Mouse (Mus musculus): ENCODE data around the gene Gm9507. TPM values are rescaled to one million over a fixed set of nuclear protein-coding genes. Genes with fewer than 3 reads are reported as not detected.
"Not testable (repeated sequence)": the region's sequence is repeated elsewhere in the genome, so short reads cannot be mapped to it uniquely, and the experiment has no call there.

Gm9507 gene
- polyA plus RNA-seq, 1 experiment from 2014 or later = 2.0 TPM

- H3K27ac ChIP-seq (replicated peaks) = no peak overlapping the region
- WGBS = 74% methylated on average over 3 of the region's 3 CpGs
- H3K36me3 ChIP-seq = no peaks in the 10 kb centered on the region
- no peak overlapping the region for H3K9ac ChIP-seq
- no peak overlapping the region for H3K4me3 ChIP-seq (replicated peaks)
- no peaks in the 10 kb centered on the region for H3K9me3 ChIP-seq (replicated peaks)
- ATAC-seq (ENCODE audit: insufficient number of reproducible peaks, low FRiP score, low TSS enrichment, low read depth) = no peak
- H3K4me1 ChIP-seq = no peaks in the 10 kb centered on the region
- no peak overlapping the region for H3K4me2 ChIP-seq (replicated peaks)
- no peaks in the 10 kb centered on the region for H3K27me3 ChIP-seq
Observed at GRCm38 (mm10) chr10:77804095-77804494, 7.5 kb downstream of the Gm9507 start.

- H3K4me3 ChIP-seq (replicated peaks) = no peak within 1 kb of the TSS
- peaks cover 7% of the 10 kb centered on the region; the same call in 1 of the 2 replicates for H3K4me1 ChIP-seq
- no peaks in the 10 kb centered on the region for H3K9me3 ChIP-seq (replicated peaks)
- no peak for ATAC-seq (ENCODE audit: insufficient number of reproducible peaks, low FRiP score, low TSS enrichment, low read depth)
- H3K9ac ChIP-seq = no peak within 1 kb of the TSS
- no peak within 1 kb of the TSS for H3K27ac ChIP-seq (replicated peaks)
- 55% methylated on average over 8 of the region's 8 CpGs for WGBS
- no peak within 1 kb of the TSS for H3K4me2 ChIP-seq (replicated peaks)
- H3K27me3 ChIP-seq = no peaks in the 10 kb centered on the region
- H3K36me3 ChIP-seq = no peaks in the 10 kb centered on the region
Observed at GRCm38 (mm10) chr10:77798921-77799508, 12.6 kb downstream of the Gm9507 start, which contains the start of gene Gm19668. Gm19668 (minus strand) TSS chr10:77799133.

GRCm38 (mm10) chr10:77798164-77798920 lies 13.3 kb downstream of the Gm9507 start:
- H3K4me3 ChIP-seq (replicated peaks); H3K27ac ChIP-seq (replicated peaks); H3K36me3 ChIP-seq; H3K4me2 ChIP-seq (replicated peaks); H3K9me3 ChIP-seq (replicated peaks); H3K4me1 ChIP-seq; ATAC-seq (ENCODE audit: insufficient number of reproducible peaks, low FRiP score, low TSS enrichment, low read depth); H3K9ac ChIP-seq; H3K27me3 ChIP-seq: not testable (repeated sequence)
- 34% methylated on average over 3 of the region's 3 CpGs for WGBS

GRCm38 (mm10) chr10:77797677-77798076 lies 14.0 kb downstream of the Gm9507 start:
- peaks cover 7% of the 10 kb centered on the region; the same call in 1 of the 2 replicates for H3K4me1 ChIP-seq
- 14% methylated on average over 3 of the region's 3 CpGs for WGBS

GRCm38 (mm10) chr10:77794976-77795375 lies 16.7 kb downstream of the Gm9507 start, which contains the start of gene Gm9639:
Gm9639 (minus strand) TSS chr10:77795076.
- H3K4me2 ChIP-seq (replicated peaks) = no peak within 1 kb of the TSS
- H3K27ac ChIP-seq (replicated peaks) = no peak within 1 kb of the TSS
- H3K36me3 ChIP-seq = no peaks in the 10 kb centered on the region
- H3K4me3 ChIP-seq (replicated peaks) = no peak within 1 kb of the TSS
- H3K4me1 ChIP-seq = peaks cover 7% of the 10 kb centered on the region; the same call in 1 of the 2 replicates
- no peak for ATAC-seq (ENCODE audit: insufficient number of reproducible peaks, low FRiP score, low TSS enrichment, low read depth)
- WGBS = 45% methylated on average over 2 of the region's 2 CpGs
- H3K9me3 ChIP-seq (replicated peaks) = no peaks in the 10 kb centered on the region
- H3K27me3 ChIP-seq = no peaks in the 10 kb centered on the region
- no peak within 1 kb of the TSS for H3K9ac ChIP-seq

More at GRCm38 (mm10) chr10:77797677-77798076, 14.0 kb downstream of the Gm9507 start:
- Histone ChIP-seq H3K9me3 (replicated peaks) (no peaks in the 10 kb centered on the region), H3K36me3 (no peaks in the 10 kb centered on the region), H3K27ac (replicated peaks) (no peak overlapping the region), H3K4me3 (replicated peaks) (no peak overlapping the region), H3K9ac (no peak overlapping the region), H3K4me2 (replicated peaks) (no peak overlapping the region), H3K27me3 (no peaks in the 10 kb centered on the region)
- no peak for ATAC-seq (ENCODE audit: insufficient number of reproducible peaks, low FRiP score, low TSS enrichment, low read depth)

GRCm38 (mm10) chr10:77788621-77789020 lies 23.0 kb downstream of the Gm9507 start:
- ATAC-seq (ENCODE audit: insufficient number of reproducible peaks, low FRiP score, low TSS enrichment, low read depth) = no peak
- Histone ChIP-seq H3K9ac (no peak overlapping the region), H3K27ac (replicated peaks) (no peak overlapping the region), H3K9me3 (replicated peaks) (no peaks in the 10 kb centered on the region), H3K4me2 (replicated peaks) (no peak overlapping the region), H3K4me1 (no peaks in the 10 kb centered on the region), H3K36me3 (no peaks in the 10 kb centered on the region), H3K27me3 (no peaks in the 10 kb centered on the region), H3K4me3 (replicated peaks) (no peak overlapping the region)
- 73% methylated on average over 2 of the region's 2 CpGs for WGBS

- not testable (repeated sequence) for ATAC-seq (ENCODE audit: insufficient number of reproducible peaks, low FRiP score, low TSS enrichment, low read depth); H3K4me2 ChIP-seq (replicated peaks); H3K9me3 ChIP-seq (replicated peaks); H3K36me3 ChIP-seq; H3K4me3 ChIP-seq (replicated peaks); H3K27me3 ChIP-seq; H3K9ac ChIP-seq; H3K4me1 ChIP-seq; H3K27ac ChIP-seq (replicated peaks)
- 75% methylated on average over 1 of the region's 1 CpGs for WGBS
Observed at GRCm38 (mm10) chr10:77787876-77788275, 23.8 kb downstream of the Gm9507 start, which contains the start of gene Gm7137. Gm7137 (minus strand) TSS chr10:77788200.

GRCm38 (mm10) chr10:77783396-77783795 lies 28.2 kb downstream of the Gm9507 start:
- not testable (repeated sequence) for H3K36me3 ChIP-seq; H3K27me3 ChIP-seq; H3K4me1 ChIP-seq; H3K4me3 ChIP-seq (replicated peaks); ATAC-seq (ENCODE audit: insufficient number of reproducible peaks, low FRiP score, low TSS enrichment, low read depth); H3K9me3 ChIP-seq (replicated peaks); H3K27ac ChIP-seq (replicated peaks); H3K4me2 ChIP-seq (replicated peaks); H3K9ac ChIP-seq
- 94% methylated on average over 3 of the region's 3 CpGs for WGBS

- not testable (repeated sequence) for H3K9ac ChIP-seq; H3K36me3 ChIP-seq; H3K27me3 ChIP-seq; H3K27ac ChIP-seq (replicated peaks); H3K4me3 ChIP-seq (replicated peaks); H3K4me2 ChIP-seq (replicated peaks); H3K4me1 ChIP-seq; ATAC-seq (ENCODE audit: insufficient number of reproducible peaks, low FRiP score, low TSS enrichment, low read depth); H3K9me3 ChIP-seq (replicated peaks)
- 56% methylated on average over 1 of the region's 1 CpGs for WGBS
Observed at GRCm38 (mm10) chr10:77782442-77782841, 29.2 kb downstream of the Gm9507 start, which contains the start of gene Gm3250. Gm3250 (minus strand) TSS chr10:77782542.

GRCm38 (mm10) chr10:77776844-77777243 lies 34.8 kb downstream of the Gm9507 start, which contains the start of gene Gm7138:
Gm7138 (minus strand) TSS chr10:77776944.
- H3K4me2 ChIP-seq (replicated peaks); H3K9me3 ChIP-seq (replicated peaks); H3K27ac ChIP-seq (replicated peaks); H3K4me1 ChIP-seq; H3K36me3 ChIP-seq; H3K27me3 ChIP-seq; H3K9ac ChIP-seq; H3K4me3 ChIP-seq (replicated peaks); ATAC-seq (ENCODE audit: insufficient number of reproducible peaks, low FRiP score, low TSS enrichment, low read depth): not testable (repeated sequence)
- WGBS = 60% methylated on average over 1 of the region's 1 CpGs

GRCm38 (mm10) chr10:77772142-77772541 lies 39.5 kb downstream of the Gm9507 start:
- H3K27ac ChIP-seq (replicated peaks); H3K27me3 ChIP-seq; H3K36me3 ChIP-seq; H3K4me3 ChIP-seq (replicated peaks); H3K4me2 ChIP-seq (replicated peaks); ATAC-seq (ENCODE audit: insufficient number of reproducible peaks, low FRiP score, low TSS enrichment, low read depth); H3K4me1 ChIP-seq; H3K9ac ChIP-seq; H3K9me3 ChIP-seq (replicated peaks): not testable (repeated sequence)
- 83% methylated on average over 3 of the region's 3 CpGs for WGBS
